Mouse (Mus musculus) frontal cortex, postnatal 36 days (tissue): ENCODE results near the gene Zfp277.
A peak's percentile ranks its signal among the peaks of the same experiment; 100 is the strongest.

Source experiments
- DNase-seq, 2 experiments: peaks; one replicate each; pipeline ENCODE4 v3.0.0; 2022; ENCODE audit warnings: low spot score in 2 of 2

Gene Zfp277

DNA sequence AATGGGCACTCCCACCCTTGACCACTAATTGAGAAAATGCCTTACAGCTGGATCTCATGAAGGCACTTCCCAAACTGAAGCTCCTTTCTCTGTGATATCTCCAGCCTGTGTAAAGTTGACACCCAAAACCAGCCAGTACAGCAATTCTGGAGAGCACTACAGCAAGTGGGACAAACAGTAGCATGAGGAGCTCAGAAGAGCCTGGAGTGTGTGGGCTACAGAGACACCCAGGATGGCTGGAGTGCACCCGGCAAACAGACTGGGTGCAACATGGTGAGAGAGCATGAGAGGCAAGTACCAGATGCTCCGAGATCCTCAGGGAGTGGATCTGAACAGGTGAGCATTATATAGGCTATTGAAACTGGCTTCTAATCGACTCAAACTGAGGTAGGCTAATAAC lies 93.8 kb downstream of the Zfp277 start:
- DNase-seq, result no peak

DNA sequence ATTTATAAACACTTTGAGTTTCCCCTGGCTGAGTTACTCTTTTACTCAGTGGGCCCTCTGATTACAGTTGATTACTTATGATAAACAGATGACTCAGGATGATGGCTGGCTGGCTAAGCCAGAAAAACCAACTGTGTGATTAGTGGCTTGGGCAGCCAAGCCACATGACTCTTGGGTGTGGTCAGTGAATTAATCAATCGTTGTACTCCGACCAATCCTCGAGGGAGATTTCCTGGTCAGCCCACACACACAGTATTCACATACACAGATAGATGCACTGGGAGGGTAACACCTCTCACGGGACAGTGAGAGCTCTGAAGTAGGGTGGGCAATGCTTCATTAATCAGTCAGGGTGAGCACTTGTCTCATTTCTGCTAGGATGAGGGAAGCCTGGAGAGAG lies 97.5 kb downstream of the Zfp277 start:
- DNase-seq, result no peak

DNA sequence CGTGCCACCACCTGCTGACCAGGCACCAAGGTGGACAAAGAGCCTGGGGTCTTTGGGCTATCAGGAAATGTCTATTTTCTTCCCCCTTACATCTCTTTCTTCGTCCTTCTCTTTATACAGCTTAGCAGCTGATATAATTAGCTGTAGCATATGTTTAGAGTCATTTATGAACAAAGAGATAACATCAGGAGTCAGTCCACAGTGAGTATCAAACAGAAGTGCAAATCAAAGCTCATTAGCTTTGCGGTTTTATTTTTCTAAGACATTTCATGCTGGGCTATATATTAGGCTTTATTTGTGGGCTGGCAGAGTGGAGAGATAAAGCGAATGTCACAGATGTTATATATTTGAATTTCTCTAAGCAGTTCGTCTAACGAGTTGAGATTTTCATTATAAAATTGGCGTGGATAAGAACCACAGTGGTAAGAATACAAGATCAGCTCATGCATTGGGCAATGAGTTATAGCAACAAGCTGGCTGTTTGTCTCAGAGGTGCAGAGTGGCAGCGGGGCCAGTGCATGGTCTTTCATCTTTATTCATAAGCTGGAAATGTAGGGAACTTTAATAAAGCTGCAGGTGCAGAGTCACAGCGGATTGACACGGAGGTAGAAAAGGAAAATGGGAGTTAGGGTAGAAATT lies 98.5 kb downstream of the Zfp277 start:
- no peak for DNase-seq

DNA sequence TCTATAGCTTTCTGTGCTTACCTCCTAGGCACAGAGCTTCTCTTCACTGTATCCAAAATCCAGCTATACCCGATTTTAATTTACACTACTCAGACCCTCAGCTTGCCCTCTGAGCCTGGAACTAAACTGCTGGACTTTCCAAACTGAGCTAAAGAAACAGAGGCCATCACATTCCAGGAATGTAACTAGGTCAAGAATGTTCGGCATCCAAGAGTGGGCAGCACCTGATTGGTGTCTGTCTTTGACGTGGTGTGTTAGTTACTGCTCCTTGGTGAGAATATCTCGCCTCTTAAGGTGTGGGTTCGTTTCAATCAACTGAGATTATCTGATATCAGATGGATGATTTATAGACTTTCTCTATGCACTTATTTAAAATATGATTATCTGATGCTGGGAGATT lies 104.3 kb downstream of the Zfp277 start:
- no peak for DNase-seq

DNA sequence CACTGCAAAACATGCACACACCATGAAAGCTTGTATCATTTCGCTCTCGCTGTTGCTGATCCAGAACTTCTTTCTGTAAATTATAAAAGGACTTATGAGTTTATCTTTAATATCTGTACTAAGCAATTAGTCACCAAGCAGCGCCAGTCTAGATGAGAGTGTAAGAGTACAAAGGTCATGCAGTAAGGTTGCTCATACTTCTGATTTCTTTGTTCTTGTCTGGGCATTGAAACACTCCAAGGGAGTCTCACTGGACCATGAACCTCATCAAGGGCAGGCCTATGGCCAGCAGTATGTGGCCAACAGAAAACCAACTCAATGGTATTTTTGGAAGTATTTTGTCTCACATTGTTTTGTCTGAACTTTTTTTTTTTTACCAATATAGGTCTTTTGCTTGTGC lies 110.4 kb downstream of the Zfp277 start:
- no peak for DNase-seq

DNA sequence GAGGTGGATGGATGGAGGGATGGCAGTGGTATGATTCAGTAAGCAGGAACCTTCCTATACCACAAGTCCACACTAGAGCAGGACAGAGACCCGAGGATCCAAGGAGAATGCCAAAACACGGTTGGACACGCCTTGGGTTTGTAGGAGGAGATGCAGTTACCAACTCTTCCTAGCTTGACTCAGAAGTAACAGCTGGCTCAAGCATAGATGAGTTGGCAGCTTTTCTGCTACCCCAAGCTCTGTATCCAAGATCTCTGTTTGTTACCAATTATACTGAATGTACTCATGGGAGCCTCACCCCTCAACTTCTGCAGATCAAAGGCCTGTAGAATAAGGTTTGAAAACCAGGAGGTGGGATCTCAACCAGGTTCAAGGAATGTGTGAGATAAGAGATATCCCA lies 114.2 kb downstream of the Zfp277 start:
- DNase-seq, result no peak

DNA sequence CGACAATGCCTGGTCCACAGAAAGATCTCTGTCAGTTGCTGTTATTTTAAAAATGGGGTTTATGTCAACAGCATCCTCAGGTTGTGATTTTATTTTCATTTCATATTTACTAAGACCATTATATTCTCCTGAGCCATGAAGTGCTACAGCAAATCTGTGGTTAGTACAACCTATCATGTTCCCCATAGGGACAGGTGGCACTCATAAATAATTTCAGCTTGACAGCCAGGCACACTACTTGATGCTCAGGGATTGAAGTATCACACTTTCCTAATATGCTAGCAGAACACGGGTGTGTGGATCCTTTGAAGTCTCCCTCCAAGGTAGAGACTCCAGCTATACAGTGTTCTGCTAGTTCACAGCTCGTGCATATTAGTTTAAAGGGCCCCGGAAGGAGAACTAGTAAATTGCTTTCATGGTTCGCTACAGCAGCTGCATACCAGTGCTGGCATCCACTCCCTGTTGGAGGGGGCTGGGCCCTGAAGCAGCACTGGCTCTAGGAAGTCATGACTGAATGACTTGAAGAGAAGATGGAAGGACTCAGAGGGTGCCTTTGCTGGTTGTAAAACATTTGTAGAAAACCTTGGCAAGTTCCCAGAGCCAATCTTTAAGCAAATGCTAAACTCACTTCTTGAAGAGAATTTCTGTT lies 118.6 kb downstream of the Zfp277 start:
- DNase-seq, result no peak

DNA sequence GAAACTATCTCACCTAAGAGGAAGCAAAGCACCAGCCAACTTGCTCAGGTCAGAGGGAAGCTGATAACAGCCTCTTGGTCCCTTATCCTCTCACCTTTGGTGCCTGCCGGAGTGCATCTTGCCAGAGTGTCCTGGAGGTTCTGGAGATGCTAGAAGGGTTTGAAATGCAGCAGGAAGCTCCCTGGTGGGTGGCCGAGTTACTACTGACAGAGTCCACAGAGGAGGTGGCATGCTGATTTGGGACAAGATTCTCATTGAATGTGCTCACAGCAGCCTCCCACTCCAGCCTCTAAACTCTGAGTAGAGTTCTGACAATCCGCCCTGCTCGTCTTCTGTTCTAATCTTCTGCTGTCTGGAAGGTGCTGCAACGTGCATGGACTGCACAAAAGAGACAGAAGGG lies 120.1 kb downstream of the Zfp277 start:
- peak in 1 of 2 experiments; percentile 6 for DNase-seq

DNA sequence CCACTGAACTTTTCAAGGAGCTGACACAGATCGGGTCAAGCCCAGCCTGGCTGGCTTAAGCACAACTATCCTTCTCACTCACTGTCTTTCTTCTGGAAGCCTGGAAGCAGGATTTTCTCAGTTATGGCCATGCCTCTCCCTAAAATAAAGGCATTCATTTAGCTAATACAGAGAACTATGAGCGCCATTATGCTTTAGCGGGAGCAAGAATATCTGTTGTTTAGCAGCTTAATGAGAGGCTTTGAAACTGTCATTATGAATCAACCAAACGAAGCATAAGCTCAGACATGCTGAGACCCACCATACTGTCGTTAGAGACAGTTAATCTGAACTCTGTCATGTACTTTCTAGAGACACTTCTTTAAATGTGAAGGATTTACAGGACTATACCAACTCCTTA lies 120.9 kb downstream of the Zfp277 start:
- DNase-seq, result no peak

DNA sequence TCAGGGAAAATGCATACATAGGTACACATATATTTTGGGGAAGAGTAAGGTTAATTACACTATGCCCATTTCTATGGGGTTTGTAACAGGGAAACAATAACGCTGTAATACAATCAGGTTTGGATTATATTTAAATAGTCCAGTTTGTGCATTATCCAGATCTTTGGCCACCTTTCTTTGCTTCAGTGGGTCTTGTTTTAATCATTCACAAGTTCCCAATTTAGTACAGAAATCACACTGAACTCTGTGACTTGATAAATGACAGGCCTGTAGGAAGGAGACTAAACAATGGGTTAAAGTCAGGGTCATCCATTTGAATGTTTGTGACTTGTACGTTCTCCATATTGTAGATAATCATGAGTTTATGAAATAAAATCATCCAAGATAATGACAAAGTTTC lies 130.6 kb downstream of the Zfp277 start:
- DNase-seq, result no peak

DNA sequence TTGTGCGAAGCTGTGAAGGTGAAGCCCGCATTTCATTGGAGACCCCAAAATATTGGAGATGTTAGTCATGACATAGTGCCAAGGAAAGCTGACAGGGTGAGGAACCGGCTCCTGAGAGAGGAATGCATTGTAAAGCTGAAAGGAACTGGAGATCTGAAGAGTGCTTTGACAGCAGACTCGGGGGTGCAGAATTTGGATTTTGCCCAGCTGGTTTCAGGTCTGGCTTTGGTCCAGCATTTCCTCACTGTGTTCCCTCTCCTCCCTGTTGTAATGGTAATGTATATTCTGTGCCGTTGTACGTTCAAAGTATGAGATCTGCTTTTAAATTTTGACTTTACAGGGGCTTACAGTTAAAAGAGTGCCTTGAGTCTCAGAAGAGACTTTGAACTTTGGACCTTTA lies 141.7 kb downstream of the Zfp277 start:
- DNase-seq, result peak in 1 of 2 experiments; percentile 11

DNA sequence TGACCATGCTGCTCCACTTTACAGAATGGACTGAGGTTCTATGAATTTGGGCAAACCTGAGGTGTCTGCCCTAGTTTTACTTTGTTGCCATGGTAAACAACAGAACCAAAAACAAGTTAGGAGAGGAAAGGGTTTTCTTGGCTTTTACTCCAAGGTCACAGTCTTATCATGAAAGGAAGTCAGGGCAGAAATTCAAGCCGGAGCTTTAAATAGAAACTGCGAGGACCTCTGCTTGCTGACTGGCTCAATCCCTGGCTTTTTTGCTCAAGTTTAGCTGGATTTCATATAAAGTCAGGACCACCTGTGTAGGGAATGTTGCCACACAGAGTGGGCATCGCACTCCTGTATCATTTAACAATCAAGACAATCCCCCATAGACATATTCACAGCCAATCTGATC lies 147.1 kb downstream of the Zfp277 start:
- DNase-seq, result no peak

DNA sequence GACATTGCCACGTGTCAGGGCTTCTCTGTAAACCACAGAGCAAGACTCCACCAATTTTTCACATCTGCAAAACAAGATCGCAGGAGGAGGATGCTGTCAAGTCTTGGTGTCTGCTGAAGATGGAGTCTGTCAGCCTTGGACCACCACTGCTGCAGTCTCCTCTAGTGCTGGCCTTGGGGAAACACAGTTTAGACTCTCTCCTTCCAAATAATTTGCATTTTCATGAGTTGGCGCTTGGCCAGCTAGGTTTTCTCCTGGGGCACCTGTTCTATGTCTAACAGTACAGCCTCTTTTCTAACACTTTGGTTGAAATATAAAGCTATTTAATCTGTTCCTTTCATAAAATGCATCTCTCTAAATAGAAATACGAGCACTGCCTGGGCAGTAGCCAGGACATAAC lies 159.2 kb downstream of the Zfp277 start:
- DNase-seq, result no peak

DNA sequence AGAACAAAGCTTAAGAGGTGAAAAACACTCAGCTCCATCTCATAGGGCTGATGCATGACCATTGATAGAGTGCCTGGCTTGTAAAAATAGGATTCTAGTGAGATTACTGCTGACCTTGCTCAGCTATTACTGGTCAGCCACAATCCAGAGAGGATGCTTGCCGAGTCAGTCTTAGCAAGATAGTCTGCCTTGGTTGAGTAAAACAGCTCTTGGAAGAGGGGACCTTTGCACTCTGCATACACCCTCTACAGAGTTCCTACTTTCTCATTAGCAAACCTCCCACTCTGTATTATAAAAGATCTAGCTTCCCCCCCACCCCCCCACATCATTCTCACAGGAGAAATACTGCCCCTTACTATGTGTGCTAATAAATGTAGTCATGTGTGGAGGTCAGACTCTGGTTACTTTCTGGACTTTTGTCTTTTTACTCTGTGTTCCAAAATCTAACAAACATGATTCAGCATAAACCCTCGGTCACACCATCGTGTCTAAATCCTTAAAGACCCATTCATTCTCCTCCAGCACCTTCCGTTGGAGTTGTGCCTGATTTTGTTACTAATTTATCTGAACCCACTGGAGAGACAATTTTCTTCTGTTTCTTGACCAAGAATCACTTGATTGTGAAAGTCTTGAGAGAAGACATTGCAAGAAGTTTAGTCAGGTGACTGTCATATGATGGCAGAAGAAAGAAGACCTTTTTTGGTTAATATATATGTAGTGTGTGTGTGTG lies 164.9 kb downstream of the Zfp277 start:
- DNase-seq, result no peak

DNA sequence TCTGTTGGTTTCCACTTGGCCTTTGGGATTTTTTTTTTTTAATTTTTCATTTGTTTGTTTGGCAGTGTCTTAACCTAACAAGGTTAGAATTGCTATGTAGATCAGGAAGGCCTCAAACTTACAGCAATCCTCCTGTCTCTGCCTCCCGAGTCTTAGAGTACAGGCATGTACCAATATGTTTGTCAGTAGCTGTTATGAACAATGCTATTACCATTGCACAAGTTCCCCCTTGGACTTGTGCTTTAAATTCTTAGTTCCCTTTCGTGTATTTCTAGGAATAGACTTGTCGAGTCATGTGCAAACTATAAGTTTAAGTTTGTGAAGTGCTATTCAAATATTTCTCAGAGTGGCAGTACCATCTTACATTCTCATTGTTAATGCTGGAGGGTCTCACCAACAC lies 168.1 kb downstream of the Zfp277 start:
- no peak for DNase-seq

DNA sequence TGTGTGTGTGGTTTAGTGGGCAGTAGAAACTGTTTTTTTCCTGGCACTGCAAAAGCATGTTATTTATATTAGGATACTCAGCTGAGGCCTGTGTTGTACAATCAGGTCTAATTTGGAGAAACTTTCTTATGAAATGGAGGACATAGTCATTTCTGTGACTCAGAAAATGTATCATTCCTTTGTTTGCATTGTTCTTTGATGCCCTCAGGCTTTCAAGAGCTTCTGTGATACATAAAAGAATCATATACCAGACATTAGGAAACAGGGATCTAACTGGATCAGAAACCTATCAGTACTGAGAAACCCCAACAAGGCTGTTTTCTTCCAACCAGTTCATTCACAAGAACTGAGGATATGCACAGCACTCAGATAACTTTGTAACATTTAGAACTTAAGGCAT lies 170.8 kb downstream of the Zfp277 start:
- no peak for DNase-seq

DNA sequence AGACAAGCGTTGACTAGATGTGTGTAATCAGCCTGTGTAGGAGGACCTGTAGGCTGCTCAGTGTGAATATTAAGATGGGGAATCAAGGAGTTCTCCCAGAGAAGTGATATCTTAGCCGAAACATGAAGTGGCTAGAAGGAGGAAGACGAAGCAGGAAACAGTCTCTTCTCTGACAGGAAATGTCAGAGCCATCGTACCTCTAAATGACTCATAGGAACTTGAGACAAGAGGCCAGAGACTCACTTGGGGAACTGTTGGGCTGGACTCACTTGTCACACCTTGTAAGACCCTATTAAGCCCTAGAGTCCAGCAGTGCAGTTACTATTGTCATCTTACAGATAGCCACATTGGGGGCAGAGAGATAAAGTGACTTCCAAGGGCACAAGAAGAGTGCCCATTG lies 172.4 kb downstream of the Zfp277 start:
- no peak for DNase-seq

DNA sequence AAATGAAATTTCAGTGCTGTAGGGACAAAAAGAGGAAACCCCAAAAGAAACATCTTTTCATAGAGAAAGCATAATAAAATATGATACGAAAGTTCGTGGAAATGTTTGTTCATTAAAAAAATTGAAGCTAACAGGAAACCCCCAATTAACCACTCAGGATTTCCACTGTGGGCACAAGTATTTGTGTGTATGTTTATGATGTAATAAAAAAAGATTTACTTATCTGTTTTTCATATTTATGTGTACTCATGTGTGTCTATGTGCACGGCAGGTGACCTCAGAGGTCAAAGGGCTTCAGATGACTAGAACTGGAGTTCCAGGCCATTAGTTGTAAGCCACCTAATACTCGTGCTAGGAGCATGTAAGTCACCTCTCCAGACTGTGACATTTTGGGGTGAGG lies 173.0 kb downstream of the Zfp277 start:
- DNase-seq, result no peak

DNA sequence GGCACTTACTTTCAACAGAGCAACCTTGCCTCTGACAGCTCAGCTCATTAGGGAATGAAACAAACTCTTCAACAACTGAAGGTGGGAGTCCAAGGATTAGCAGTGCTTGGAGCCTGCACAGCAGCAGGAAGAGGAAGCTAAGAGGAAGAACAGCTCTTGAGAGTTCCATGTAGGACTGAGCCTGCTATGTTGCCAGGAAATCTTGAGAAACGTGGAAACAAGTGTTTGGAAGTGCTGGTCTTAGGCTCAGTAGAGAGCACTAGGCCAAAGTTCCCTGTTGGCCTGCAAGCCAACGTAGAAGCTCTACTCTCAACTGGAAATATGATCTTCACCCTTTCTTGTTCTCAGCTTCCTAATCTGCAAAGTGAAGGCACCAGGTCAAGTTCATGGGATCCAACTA lies 177.4 kb downstream of the Zfp277 start:
- no peak for DNase-seq
